Mouse (Mus musculus): ENCODE data around the gene Nap1l4. TPM values are rescaled to one million over a fixed set of nuclear protein-coding genes. Genes with fewer than 3 reads are reported as not detected.

Gene Nap1l4
- total RNA-seq, 4 experiments from 2014 or later = 132 to 141 (median 135) TPM

DNA sequence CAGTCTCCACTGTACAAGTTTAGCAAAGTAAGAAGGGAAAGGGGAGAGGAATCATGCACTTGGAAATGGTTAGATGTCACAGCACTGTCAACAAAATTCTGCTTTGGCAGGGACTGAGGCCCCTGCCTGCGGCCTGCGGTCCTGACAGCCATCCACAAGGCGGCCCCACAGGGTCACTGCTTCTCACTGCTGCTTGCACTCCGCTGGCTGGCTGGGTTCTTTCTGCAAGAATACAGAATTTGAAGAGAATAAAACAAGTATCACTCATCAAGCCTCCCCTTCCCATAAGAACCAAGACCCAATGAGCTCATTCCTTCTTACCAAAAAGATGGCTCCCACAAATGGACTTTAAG, 34.5 kb downstream of the Nap1l4 start:
- DNase-seq = no peak

DNA sequence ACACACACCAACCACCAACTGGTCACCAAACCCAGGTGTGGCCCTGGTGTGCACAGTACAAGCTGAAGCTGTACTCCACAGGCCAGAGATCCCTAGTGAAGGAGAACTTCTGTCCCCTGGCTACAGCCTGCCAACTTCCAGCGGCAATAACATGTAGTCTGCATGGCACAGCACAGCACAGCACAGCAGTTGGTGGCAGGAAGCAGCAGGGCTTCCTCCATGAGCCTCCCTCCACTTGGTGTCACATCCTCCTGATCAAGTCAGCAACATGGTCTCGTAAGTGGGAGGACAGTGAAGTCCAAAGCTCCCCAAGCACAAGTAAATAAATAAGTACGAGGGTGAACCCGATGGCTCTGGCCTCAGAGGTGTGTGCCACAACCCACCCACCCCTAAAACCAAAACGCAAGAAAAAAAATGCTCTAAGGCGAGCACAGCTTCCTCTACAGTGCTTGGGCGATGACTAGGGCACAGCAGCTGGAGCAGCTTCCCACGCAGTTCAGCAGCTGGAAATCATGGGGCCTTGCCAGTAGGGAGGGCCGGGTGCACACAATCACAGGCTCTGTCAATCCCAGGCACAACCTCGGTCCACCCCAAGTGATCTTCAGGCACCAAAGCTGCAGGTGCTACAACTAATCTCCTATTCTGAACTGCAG, 35.0 kb downstream of the Nap1l4 start:
- DNase-seq = no peak

DNA sequence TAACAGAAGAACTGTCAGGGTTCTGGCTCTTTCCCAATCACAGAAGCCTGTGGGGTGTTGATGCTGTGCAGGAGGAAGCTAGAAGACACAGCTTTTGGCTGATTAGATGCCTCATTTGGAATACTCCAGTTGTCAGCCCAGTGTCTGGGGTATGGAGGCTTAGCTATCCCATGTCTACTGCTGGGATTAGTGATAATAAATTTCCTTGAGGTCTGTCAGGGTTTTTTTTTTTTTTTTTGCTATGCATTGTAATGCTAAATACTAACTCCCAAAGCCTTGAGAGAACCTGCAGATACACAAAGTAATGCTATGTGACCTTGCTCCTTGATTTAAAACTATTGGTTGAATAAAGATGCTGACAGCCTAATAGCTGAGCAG, 37.6 kb downstream of the Nap1l4 start:
- no peak for DNase-seq

- no peak for DNase-seq
Observed at GRCm38 (mm10) chr7:143510593-143511334, 38.1 kb downstream of the Nap1l4 start.

DNA sequence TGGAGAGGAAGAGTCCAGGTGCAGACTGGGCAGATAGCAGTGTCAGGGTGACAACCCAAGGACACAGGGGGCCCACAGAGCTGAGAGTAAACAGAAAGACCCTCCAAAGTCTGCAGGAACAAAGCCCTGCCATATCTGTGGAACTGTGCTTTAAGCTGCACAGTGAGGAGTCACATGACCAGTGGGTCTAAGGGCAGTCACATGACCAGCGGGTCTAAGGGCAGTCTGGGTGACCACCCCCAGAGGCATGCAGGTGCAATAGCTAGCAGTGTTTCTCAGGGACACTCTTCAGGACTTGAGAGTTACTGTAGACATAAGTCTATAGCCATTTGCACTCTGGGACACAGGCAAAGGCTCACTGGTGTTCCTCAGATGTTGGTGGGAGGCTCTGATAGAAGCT, 39.3 kb downstream of the Nap1l4 start:
- no peak for DNase-seq

- DNase-seq = peak; percentile 37
Observed at GRCm38 (mm10) chr7:143506675-143507074, 42.2 kb downstream of the Nap1l4 start.

DNA sequence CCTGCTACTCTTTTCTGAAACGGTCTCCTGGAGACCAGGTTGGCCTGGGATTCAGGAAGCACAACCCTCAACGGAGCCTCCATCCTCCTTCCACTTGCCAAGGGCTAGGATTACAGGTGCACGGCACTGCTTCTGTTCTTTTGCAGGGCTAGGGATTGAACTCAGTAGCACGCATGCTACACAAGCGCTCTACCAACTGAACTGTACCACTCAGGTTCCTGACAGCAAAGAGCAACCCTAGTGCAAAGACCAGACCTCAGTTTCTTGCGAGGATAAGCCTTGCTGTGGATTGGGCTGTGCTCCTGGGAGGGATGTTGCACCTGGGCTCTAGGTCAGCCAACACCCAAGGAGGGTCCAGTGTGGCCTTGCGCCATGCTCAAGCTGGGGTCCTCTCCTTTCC, 42.6 kb downstream of the Nap1l4 start:
- DNase-seq = no peak

GRCm38 (mm10) chr7:143505823-143506222, 43.1 kb downstream of the Nap1l4 start:
- peak; percentile 51 for DNase-seq

- no peak for DNase-seq
Observed at GRCm38 (mm10) chr7:143505411-143505810, 43.5 kb downstream of the Nap1l4 start.

DNA sequence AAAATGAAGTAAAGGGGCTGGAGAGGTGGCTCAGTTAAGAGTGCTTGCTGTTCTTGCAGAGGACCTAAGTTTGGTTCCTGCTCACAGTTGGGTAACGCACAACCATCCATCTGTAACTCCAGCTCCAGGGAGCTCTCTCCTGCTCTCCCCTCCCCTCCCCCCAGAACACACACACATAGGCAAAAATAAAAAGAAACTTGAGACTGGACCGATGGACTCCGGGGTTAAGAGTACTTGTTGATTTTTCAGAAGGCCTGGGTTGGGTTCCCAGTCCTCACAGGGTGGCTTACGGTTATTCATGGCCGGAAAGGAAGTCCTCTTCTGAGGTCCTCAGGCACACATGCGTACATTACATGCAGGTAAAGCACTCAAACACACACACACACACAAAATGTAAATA, 45.0 kb downstream of the Nap1l4 start:
- DNase-seq = no peak

GRCm38 (mm10) chr7:143502418-143503200, 46.3 kb downstream of the Nap1l4 start, which contains the start of gene Phlda2:
Phlda2 (minus strand) TSS chr7:143503150.
- no peak for DNase-seq

- no peak for DNase-seq
Observed at GRCm38 (mm10) chr7:143501643-143502417, 47.1 kb downstream of the Nap1l4 start.

DNA sequence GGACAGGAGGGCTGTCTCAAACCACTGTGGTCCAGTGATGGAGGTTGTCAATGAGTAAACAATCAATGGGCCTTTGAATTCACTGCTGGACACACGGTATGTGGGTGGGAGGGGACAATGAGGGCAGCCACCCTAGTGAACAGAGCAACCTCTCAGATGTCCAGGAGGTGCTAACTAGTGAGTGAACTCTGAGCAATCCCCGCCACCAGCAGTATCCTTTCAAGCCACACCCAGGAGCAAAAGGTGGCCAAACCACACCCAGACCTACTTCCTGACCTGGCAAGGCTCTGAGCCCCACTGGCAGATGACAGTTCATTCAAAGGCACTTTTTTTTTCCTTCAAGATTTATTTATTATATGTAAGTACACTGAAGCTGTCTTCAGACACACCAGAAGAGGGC, 48.0 kb downstream of the Nap1l4 start:
- DNase-seq = no peak

DNA sequence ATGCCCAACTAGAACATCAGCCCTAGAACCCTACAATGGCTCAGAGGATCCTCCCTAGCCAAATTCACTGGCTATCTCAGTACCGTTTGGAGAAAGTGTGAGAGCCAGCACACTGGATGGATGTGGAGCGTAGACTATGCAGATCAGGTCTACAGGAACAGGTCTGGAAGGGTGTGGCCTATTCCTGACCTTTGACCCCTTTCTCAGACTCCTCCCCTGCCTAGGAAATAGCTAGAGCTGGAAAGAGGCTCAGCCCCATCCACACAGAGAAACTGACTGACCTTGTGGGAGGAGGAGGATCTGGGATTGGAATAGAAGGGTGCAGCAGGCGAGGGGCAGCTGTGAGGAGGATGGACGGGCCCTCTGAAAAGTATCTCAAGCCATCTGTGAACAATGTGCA, 50.3 kb downstream of the Nap1l4 start:
- no peak for DNase-seq

DNA sequence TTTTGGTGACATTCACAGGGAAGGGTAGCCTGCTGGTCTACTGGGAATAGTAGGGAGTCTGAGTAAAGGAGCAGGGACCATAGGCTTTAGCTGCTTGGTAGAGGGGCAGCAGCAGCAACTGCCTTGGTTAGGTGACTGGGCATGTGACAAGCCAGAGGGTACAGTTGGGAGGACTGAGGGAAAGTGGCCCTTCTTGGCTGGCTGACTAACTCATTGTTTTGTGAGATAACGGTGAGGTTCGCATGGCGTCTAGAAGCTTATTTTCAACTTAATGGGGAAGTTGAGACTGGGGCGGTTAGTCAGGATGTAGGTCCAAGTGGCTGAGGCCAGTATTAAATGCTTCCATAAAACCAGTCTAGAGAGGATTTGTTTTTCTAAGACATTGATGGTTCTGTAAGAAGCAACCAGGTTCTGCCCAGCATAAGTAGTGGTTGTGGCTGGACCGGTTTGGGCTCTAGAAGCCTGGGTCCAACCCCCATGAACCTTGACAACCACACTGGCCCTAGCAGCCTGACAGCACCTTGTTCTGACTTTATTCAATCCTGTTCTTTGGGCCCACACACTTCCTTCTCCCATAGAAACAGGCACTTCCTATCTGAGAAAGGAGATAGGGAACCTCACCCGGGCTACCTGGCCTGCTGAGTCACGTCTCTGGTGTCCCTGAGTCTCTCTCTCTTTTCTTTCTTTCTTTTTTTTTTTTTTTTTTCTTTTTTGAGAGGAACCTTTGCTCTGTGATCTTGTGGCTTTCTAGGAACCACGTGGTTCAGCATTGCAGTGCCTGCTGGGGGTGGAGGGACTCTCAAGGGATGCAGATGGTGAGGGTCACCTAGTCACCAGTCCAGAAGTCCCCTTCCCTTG, 53.6 kb downstream of the Nap1l4 start:
- no peak for DNase-seq

DNA sequence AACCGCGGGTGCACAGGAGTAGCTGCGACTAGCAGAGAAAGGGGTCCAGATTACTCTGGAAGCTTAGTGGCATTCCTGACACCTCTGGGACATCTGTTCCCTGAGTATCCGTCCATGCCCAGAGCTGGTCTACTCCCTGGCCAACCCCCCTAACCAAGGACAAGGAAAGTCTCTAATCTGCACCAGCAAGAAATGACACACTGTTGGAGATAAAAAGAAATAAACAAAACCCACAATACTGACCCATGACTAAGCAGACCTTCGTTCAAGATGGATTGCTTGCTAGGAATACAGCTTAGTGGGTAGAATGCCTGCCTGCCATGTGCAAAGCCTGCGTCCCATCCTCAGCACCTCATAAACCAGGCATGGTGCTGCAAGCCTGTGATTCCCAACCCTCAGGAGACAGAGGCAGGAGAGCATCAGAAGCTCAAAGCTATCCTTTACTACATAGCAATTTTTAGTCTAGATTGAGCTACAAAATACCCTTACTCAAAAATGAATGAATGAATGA, 55.2 kb downstream of the Nap1l4 start:
- no peak for DNase-seq

- DNase-seq = no peak
Observed at GRCm38 (mm10) chr7:143489735-143490134, 59.2 kb downstream of the Nap1l4 start.

- DNase-seq = no peak
Observed at GRCm38 (mm10) chr7:143482541-143482940, 66.4 kb downstream of the Nap1l4 start.

GRCm38 (mm10) chr7:143481806-143482387, 67.0 kb downstream of the Nap1l4 start:
- DNase-seq = no peak

GRCm38 (mm10) chr7:143480498-143480897, 68.4 kb downstream of the Nap1l4 start:
- DNase-seq = no peak

- no peak for DNase-seq
Observed at GRCm38 (mm10) chr7:143477800-143478199, 71.1 kb downstream of the Nap1l4 start.

All from adrenal gland, adult 8-10 months (tissue).